Mouse (Mus musculus) left cerebral cortex, postnatal 4 days (tissue): Measurements from ENCODE around the gene Hes3. TPM values are rescaled to one million over a fixed set of nuclear protein-coding genes. Genes with fewer than 3 reads are reported as not detected.

Experiments
- DNase-seq: peaks from one replicate; pipeline ENCODE4 v3.0.0-alpha.2; 2022
- intact Hi-C: fragments of 180-260 bp; cut with DNase I; formaldehyde crosslinking; loops from one replicate; pipeline ENCODE4 v1.15.1; 2025
- total RNA-seq, 2 experiments: library from RNA; stranded (reverse); gene quantifications; 2 replicates each; pipeline ENCODE4 v1.2.3; 2021

Hes3 gene
- total RNA-seq: under 1 TPM in 1 of 2 experiments, not detected in 1; 0.20 TPM

DNA sequence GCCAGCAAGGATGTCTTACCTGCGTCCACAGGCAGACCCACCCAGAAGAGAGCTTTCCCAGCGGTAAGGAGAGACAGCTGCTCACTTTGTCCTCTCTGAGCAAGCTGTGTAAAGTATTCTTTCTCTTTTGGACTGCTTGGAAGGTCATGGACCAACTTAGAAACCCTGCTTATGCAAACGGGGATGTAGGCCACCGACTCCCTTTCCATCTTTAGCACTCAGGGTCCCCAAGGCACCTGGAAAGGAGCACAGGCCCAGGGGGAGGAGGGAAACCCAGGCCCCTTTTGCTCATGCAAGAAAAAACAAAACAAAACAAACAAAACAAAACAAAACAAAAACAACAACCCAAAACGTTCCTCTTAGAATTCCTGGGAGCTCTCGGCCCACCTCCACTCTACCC lies at the start of gene Hes3:
Gene Hes3 (minus strand): TSS at position 101 of the 400 bp plus-strand sequence.
- intact Hi-C loops: no loop called here

DNA sequence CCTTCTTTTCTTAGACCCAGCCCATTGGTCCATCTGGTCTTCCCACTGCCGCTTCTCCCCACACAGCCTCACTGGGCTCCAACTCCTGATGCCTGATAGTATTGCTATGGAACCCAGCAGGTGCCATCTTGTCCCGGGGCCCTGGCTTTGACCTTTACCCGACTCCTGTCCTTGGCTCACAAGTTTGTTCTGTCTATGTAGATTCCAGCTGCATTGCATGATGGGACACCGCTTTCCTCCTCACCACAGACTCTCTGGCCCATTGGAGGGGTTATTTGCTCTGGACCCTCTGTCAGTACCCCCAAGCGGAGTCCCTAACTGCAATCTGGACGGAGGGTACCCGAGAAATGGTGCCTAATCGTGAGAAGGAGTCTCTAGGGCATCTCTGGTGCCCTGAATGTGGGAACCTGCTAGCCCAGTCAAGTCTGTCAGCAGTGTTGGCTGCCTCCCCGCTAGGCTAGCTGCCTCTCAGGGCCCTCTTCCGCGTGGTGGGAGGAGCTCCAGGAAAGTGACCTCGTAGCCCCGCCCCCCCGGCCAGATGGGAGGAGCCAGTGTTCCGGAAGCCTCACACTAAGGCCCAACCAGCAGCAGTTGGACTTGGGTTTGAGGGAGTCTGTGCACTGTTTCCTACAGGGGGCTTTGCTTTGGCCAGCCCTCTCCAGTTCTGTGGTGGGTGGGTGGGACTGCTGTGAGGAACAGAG lies 49.3 kb upstream of the Hes3 start:
- intact Hi-C loops: no loop called here
- no peak for DNase-seq

More for the DNA sequence above, at the start of gene Hes3:
- no peak for DNase-seq

DNA sequence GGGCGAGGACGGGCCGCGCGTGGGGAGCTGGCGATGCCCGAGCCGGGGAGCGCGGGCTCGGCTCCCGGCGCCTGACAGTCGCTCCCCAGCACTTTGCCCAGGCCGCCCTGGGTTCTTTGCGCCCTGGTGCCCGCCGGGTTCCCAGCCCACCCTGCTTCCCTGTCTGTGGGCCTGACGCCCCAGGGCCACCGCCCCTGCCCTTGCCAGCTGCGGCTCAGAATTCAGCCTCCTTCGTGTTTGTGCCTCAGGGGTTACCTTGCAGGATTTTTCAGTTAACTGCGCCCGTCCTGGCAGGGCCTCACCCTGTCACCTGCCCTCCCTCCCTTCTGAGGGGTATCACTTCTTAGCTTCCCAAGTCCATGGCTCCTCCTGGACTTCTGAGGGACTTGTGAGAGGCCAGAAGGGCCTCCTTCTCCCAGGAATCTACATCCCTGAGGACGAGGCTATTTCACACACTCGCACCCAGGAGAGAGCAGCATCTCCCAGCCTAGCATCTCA lies 47.9 kb upstream of the Hes3 start:
- DNase-seq: no peak
- intact Hi-C loops: no loop called here

DNA sequence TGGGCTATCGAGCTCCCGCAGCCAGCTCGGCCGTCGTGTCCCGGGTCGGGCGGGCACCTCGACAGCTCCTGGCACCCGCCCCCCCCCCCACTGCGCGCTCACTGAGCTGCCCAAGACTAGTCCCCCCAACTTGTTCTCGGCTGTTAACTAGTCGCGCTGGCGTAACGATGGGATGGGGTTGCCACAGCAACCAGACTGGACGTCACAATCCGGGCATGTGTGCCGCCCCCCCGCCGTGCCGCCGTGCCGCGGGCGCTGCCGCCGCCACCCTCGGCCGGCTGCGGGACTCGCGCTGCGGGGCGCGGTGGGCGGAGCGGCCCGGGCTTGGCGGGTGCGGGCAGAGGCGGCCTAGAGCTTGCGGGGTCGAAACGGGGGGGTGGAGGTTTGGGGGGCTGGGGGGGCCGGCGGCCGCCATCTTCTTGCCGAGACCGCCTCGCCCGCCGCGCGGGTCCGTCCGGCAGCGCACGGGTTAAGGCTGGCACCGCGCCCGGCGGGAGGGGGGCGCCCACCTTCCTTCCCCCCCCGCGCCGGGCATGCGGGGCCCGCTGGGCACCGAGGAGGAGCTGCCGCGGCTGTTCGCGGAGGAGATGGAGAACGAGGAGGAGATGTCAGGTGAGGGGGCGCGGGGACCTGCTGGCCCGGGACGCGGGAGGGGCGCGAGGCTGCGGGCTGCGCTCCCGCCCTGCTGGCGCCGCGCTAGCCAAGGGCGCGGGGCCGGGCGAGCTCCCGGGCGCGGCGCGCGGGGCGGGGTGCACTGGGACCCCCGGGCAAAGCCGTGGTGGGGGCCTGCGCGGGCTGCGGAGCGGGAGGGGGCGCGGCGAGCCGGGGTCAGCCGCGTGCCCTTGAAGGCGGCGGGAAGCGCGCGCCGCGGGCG lies 47.2 kb upstream of the Hes3 start, which contains the start of gene Chd5:
Gene Chd5 (plus strand): TSS at position 233 of the 874 bp plus-strand sequence.
- intact Hi-C loops: no loop called here
- DNase-seq: peak; percentile 54

DNA sequence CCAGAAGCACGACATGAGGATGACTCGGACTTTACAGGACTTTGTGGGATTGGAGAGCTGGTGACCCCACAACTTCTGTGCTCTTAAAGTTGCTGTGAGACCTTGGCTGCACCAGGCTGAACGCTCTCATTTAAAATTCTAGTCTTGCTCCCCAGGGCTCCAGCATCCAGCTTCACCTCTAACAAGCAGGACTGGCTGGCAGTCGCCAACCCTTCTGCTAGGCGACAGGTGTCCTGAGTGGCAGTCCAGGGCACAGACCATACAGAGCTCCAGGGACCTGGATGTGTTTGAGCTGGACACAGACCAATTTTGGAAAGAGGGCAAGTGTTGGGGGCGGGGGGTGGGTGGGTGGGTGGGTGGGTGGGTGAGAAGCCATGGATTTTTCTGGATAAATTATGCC lies 46.3 kb upstream of the Hes3 start:
- intact Hi-C loops: no loop called here
- no peak for DNase-seq

DNA sequence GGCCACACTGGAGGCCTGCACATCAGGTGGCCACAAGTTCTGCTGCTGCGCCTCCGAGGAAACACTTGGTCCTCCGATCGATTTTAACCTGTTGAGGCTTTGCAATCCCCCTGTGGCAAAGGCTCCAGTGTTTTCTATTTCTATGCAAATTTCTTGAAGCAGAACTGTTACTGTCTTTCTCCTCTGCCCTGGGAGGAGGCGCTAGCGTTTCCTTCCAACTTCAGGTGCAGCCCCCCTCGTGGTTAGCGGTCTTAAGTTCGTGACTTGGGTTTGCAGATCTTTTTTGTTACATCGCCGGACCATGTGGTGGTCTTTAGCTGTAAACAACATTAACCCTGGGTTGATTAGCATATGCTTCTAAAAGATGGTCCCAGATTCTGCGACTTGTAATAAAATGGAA lies 42.1 kb upstream of the Hes3 start:
- DNase-seq: no peak
- intact Hi-C loops: no loop called here

DNA sequence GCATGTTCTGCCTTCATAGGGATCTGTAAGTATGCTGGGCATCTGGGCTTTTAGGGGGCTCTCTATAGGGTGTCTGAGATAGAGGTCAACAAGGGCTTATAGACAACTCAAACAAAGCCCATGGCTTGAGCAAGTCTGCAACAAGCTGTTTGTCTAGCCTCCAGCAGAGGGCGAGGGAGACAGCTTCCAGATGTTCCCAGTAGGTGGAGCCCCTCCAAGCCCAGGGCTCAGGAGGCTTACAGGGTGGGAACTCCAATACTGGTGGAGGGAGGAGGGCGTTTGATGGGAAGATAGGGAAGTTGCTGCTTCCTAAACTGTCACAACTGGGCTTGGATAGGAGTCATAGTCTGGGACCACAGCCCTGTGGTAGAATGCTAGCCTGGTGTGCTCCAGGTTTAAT lies 41.5 kb upstream of the Hes3 start:
- intact Hi-C loops: no loop called here

DNA sequence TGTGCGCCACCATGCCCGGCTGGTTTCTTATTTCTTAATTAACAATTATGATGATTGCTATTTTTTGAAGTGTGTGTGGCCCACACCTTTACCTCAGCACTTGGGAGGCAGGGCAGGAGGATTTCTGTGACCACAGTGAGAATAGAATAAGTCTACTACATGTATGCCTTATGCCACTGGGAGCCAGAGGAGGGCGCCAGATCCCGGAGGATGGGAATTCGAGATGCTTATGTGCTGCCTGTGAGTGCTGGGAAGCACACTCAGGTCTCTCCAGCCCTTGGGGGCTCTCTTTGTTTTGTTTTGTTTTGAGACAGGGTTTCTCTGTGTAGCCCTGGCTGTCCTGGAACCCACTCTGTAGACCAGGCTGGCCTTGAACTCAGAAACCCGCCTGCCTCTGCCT lies 37.2 kb upstream of the Hes3 start:
- DNase-seq: peak; percentile 58
- intact Hi-C loops: no loop called here

More for the DNA sequence above, 41.5 kb upstream of the Hes3 start:
- peak; percentile 78 for DNase-seq

DNA sequence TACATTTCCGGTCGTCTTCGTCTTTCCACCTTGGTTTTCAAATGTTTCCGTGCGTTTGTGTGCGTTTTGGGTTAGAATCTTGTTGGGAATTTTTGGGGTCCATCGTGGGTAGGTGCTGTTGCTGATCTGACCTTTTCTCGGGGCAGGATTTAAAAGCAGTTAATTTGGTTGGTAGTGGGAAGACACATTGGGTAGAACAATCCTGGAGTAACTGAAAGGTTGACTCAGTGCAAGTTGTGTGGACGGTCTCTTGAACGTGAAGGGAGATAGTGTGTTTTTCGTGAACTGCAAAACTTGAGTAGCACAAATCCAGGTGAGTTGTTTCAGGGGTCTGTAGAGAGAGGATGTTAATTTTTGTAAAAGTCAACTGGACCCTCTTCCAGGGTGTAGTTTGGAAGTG lies 35.1 kb upstream of the Hes3 start:
- intact Hi-C loops: no loop called here
- no peak for DNase-seq

DNA sequence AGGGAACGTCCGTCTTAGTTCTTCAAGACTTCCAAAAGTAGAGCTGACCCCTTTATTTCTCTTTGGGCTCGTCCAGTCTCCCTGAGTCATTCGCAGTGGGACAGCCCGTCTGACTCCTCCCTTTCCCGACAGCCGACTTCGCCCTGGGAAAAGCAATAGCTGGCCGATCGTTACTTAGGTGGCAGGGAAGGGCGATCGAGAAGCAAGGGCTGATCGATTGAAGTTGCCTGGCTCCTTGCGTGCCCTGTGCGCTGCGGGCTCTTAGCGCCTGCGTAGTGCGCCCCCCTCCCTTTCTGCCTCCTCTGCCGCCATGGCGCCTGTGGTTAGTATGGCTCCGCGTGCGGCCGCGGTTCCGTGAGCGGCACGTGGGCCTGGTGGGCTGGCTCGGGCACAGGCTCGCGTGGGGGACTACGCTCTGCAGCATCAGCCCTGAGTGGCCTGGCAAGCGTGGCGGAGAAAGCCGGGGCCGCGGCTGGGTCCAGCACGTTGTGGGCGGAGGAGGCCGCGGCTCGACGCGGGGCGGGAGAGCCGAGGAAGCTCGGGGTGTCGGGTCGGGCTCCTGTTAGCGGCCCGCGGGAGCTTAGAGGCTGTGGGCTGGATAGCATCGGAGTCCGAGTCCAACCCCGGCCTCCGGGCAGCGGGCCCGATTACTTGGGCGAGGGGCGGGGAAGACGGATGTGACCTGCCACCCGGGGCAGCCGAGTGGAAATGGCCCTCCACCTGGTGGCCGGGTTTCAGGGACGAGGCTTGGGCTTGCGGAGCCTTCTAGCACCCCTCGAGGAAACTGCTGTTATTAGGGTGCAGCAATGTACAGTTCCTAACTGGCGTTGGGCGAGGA lies 34.3 kb upstream of the Hes3 start, which contains the start of gene Rpl22:
Gene Rpl22 (plus strand): TSS at position 169 of the 838 bp plus-strand sequence.
- intact Hi-C loops: no loop called here
- DNase-seq: peak; percentile 93

DNA sequence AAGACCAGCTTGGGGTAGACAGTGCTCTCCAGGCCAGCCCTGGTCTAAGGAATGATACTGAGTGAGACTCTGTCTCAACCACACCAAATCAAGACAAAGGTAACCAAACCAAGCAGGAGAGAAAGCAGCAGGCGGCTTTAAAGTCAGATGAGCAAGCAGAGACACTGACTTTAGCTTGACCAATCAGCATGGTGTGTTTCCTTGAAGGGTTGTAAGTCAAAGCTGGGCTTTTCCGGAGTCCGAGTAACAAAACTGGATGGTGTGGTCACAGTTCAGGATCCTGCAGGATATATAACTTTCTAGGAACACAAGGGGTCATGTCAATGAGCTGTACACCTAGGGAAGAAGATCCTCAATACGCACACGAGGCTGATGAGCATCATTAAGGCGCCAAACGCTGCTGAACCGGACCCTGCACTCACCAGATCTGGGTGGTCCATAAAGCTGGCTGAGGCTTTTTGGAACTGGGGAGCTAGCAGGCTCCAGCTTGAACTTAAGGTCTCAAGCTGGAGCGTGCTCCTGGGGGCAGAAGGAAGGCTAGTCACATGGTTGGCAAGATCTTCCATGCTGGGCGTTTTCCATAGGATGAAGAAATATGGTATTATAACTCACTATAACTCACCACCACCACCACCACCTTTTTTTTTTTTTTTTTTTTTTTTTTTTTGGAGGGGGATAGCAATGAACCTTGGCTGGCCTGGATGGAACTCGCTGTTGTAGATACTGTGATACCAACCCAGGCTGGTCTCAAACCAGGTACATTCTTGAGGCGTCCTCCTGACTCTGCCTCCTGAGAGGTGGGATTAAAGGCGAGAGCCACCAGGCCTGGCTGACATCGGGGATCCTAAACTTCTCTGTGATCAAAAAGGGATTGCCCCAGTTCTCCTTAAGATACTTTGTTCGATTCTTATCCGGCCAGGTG lies 33.4 kb upstream of the Hes3 start:
- intact Hi-C loops: no loop called here

DNA sequence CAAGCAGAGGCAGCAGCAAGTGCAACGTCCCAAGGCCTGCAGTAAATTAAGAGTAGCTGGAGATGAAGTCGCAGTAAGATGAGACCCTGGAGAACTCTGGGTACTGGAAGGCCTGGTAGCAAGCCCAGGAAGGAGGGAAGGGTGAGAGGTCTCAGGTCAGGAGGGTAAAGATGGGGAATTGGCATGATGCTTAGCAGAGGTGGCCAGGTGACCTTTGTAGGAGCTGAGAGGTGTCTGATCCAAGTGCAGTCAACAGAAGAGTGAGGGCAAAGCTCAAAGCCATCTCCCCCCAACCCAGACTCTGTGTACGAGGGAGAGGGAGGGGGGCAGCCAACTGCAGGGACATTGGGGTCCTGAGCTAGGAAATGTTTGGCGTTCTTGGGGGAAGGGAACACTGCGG lies 30.0 kb upstream of the Hes3 start:
- DNase-seq: no peak
- intact Hi-C loops: no loop called here

More for the DNA sequence above, 33.4 kb upstream of the Hes3 start:
- no peak for DNase-seq

DNA sequence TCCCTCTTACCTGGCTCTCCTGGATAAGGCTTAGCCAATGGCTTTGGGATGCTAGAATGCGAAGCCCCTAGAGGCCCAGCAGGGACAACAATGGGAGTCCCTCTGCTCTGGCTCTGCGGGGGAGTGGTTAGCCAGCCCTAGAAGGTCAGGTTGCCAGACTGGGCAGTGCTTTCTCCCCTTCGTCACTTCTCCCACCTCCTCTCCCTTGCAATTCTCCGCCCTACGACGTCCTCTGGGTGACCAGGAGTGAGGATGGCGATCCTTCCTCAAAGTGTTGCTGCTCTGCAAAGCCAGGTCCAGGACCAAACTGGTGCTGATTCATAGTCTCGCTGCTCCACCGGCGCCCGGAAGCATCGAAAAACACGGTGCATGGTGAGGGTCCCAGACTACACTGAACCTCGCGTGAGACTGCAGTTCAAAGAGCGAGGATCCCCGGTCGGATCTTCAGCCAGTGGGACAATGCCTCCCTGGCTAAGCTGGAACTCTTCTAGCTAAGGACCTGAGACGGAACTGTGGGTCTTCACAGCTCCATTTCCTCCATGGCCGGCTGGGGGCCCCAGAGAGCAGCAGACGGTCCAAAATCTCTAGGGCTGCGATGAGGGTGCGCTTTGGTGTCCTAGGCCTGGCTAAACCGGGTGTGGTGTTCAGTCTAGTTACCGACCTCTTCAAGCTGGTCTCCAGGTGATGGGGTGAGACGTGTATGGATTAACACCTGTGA lies 27.2 kb upstream of the Hes3 start, which contains the start of gene Rnf207:
Gene Rnf207 (minus strand): TSS at position 477 of the 718 bp plus-strand sequence.
- intact Hi-C loops: no loop called here
- peak; percentile 47 for DNase-seq

DNA sequence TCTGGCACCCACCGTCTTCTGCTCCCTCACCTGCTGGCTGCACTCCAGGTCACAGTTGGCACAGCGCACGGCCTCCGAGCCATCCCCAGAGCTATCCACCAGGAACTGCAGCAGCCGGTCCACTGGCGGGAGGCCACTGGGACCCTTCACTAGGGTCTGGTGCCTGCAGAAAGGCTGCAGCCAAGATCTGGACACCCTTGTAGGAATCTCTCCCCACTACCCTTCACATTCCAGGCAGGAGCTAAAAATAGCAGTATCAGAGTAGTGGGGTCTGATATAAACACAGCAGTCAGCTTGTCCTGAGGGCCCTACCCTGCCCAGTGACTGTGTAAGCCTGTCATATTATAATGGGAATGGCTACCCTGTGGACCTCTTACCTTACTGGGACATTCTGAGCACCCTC lies 26.2 kb upstream of the Hes3 start:
- peak; percentile 43 for DNase-seq
- intact Hi-C loops: no loop called here

DNA sequence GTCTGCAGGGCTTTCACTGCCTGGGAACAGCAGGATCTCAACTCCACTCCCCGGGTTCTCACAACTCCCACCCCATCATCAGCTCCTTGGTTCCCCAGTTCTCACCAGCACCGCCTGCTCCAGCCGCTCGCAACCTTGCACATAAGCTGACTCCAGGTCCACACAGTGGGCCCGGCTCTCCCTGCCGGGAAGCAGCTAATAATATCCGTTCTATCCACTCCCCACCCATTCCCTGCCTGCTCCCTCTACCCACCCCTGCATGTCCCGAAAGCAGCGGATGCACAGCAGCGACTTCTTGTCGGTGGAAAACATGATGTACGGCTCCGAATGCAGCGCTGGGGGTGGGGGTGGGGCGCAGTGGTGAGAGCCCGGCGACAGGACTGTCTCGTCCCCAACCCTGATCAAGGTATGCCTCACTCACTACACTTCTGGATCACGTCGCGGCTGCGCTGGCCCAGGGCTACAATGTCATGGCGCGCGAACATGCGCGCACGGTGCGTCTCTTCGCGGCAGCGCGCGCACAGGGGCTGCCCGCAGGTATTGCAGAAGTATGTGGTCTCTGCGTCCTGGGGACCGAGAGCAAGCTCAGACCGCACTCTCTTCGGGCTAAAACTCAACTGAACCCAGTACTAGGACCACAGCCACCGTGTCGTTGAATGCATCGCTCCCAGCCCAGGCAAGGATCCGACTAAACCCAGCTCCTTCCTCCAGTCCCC lies 24.2 kb upstream of the Hes3 start:
- intact Hi-C loops: no loop called here

DNA sequence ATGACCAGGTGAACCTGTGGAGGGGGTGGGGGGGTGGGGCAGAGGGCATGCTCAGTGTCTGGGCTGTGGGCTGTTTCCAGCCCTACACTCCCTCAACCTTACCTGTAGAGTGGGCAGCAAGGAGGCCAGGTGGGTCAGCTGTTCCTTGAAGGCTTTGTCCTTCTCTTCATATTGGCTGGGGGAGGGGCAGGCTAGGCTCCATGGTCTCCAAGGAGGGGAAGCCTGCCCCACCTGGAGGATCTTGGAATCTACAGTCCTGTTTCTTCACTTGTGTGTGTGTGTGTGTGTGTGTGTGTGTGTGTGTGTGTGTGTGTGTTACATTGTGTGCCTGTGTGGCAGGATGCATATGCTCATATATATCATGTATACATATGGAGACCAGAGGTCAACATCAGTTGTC lies 22.5 kb upstream of the Hes3 start:
- intact Hi-C loops: no loop called here
- DNase-seq: peak; percentile 65

More for the DNA sequence above, 24.2 kb upstream of the Hes3 start:
- no peak for DNase-seq

DNA sequence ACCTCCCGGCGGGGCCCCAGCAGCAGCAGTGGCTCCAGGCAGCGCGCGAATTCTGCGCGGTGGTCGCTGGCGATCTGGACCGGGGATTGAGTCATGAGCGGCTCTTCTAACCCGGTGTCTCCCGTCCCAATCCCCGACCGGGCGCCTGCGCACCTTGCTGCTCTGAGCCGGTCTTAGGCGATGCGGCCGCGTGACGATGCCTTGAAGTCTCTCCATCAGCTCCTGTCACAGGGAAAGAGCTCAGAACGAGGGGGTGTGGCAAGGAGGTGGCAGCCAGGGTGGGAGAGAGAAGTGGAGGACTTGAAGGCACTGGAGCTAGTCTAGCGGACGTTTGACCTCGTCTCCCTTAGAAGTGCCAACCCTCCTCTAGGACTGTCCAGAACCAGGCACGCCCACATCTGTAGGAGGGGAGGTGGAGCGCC lies 21.8 kb upstream of the Hes3 start:
- no peak for DNase-seq
- intact Hi-C loops: no loop called here

DNA sequence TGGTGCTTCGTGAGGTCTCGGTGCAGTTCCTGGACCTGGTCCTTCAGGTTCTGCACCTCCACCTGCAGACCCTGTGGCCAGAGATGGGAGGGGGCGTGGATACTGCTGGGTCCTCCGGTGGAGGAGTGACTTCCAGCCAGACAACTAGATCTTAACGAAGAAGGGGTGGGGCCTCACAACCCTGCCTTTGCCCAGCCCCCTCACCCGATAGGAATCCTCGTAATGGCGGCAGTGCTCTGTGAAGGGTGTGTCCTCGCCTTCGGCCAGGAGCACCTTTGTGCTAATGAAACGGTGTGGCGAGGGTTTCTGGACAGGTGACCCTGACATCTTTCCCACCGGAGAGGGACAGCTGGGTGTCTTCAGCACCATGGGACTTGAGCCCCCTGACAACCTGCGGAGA lies 20.7 kb upstream of the Hes3 start:
- DNase-seq: no peak
- intact Hi-C loops: no loop called here
